Mouse (Mus musculus): Measurements from ENCODE around the gene Ltbr.
A peak's percentile ranks its signal among the peaks of the same experiment; 100 is the strongest.
"Not testable (repeated sequence)": the region's sequence is repeated elsewhere in the genome, so short reads cannot be mapped to it uniquely, and the experiment has no call there.

The Ltbr gene

GRCm38 (mm10) chr6:125308921-125309320, 4.8 kb downstream of the Ltbr start:
- no peak for DNase-seq

- DNase-seq: no peak
Observed at GRCm38 (mm10) chr6:125307091-125307490, 6.6 kb downstream of the Ltbr start.

- DNase-seq: no peak
Observed at GRCm38 (mm10) chr6:125305465-125305864, 8.2 kb downstream of the Ltbr start.

GRCm38 (mm10) chr6:125304408-125304807, 9.3 kb downstream of the Ltbr start:
- DNase-seq: not testable (repeated sequence)

- DNase-seq: no peak
Observed at GRCm38 (mm10) chr6:125303242-125303641, 10.4 kb downstream of the Ltbr start.

- DNase-seq: peak; percentile 43
Observed at GRCm38 (mm10) chr6:125302231-125302982, 11.3 kb downstream of the Ltbr start.

- no peak for DNase-seq
Observed at GRCm38 (mm10) chr6:125300982-125301381, 12.7 kb downstream of the Ltbr start.

GRCm38 (mm10) chr6:125297149-125297820, 16.4 kb downstream of the Ltbr start:
- DNase-seq: no peak

- DNase-seq: no peak
Observed at GRCm38 (mm10) chr6:125294049-125294448, 19.6 kb downstream of the Ltbr start.

GRCm38 (mm10) chr6:125292256-125292655, 21.4 kb downstream of the Ltbr start:
- DNase-seq: no peak

- no peak for DNase-seq
Observed at GRCm38 (mm10) chr6:125291329-125291728, 22.4 kb downstream of the Ltbr start.

GRCm38 (mm10) chr6:125288730-125289129, 25.0 kb downstream of the Ltbr start:
- no peak for DNase-seq

GRCm38 (mm10) chr6:125286944-125287343, 26.7 kb downstream of the Ltbr start:
- DNase-seq: no peak

- no peak for DNase-seq
Observed at GRCm38 (mm10) chr6:125285890-125286289, 27.8 kb downstream of the Ltbr start, which contains the start of gene Tuba3a. Gene Tuba3a, minus strand, starts transcription at chr6:125286042.

GRCm38 (mm10) chr6:125284751-125285150, 28.9 kb downstream of the Ltbr start:
- no peak for DNase-seq

- DNase-seq: no peak
Observed at GRCm38 (mm10) chr6:125284250-125284649, 29.4 kb downstream of the Ltbr start.

- DNase-seq: not testable (repeated sequence)
Observed at GRCm38 (mm10) chr6:125282721-125283120, 31.0 kb downstream of the Ltbr start.

- no peak for DNase-seq
Observed at GRCm38 (mm10) chr6:125279729-125280128, 34.0 kb downstream of the Ltbr start.

GRCm38 (mm10) chr6:125274841-125275563, 38.7 kb downstream of the Ltbr start:
- peak; percentile 73 for DNase-seq

GRCm38 (mm10) chr6:125272228-125272785, 41.4 kb downstream of the Ltbr start:
- no peak for DNase-seq

GRCm38 (mm10) chr6:125271455-125272227, 42.0 kb downstream of the Ltbr start:
- DNase-seq: peak; percentile 91

GRCm38 (mm10) chr6:125268799-125269198, 44.9 kb downstream of the Ltbr start:
- no peak for DNase-seq
